Mouse (Mus musculus): Measurements from ENCODE around the gene Klhl11. TPM values are rescaled to one million over a fixed set of nuclear protein-coding genes. Genes with fewer than 3 reads are reported as not detected.

Gene Klhl11
- polyA plus RNA-seq, 1 experiment from 2014 or later: 1.6 TPM

DNA sequence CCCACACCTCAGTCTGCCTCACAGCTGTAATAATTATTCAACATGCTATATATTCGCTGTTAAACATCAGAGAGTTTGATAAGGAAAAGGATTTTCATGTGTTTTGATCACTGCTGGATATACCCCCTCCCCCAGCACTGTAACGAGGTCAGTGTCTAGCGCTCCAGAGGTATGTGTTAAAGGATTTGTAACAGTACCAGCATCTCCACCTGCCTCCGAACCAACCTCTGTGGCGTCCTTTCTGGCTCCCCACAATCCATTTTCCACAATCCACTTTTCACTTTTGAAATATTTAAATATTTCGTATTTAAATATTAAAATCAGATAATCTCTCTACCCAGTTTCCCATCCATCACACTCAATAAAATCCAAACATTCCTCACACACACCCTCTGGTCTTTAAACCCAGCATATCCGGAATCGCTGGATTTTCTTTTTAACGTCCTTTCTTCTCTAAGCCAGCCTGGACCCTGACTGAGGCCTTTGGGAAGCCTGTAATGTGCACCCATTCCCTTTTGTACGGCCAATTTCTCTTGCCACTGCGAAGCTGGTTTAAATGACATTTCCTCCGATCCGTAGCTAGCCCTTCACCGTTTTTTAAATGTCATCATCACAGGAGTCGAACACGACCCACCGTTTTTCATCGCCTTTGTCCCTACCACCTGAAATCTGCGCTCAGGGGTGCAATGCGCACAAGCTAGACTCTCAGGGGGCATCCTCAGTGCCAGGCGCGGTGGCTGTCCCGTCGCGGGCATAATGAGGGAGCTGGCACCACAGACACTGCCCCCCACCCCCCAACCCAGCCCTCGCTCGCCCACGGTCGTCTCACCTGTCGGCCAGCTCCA is 967 bp downstream of the Klhl11 start:
- H3K4me3 ChIP-seq (replicated peaks): peak overlapping the region; percentile 96
- peak overlapping the region; percentile 95 for H3K9ac ChIP-seq
- WGBS (ENCODE audit: insufficient replicate concordance): 6% methylated on average over 30 of the region's 30 CpGs
- no peaks in the 10 kb centered on the region for H3K27me3 ChIP-seq
- H3K4me1 ChIP-seq (replicated peaks): peaks cover 30% of the 10 kb centered on the region
- H3K4me2 ChIP-seq: peak overlapping the region; percentile 97
- no peaks in the 10 kb centered on the region for H3K9me3 ChIP-seq (replicated peaks)
- peak overlapping the region; percentile 82 for H3K27ac ChIP-seq (replicated peaks)
- no peak for ATAC-seq (ENCODE audit: insufficient read depth)
- peaks cover 9% of the 10 kb centered on the region for H3K36me3 ChIP-seq (replicated peaks)

DNA sequence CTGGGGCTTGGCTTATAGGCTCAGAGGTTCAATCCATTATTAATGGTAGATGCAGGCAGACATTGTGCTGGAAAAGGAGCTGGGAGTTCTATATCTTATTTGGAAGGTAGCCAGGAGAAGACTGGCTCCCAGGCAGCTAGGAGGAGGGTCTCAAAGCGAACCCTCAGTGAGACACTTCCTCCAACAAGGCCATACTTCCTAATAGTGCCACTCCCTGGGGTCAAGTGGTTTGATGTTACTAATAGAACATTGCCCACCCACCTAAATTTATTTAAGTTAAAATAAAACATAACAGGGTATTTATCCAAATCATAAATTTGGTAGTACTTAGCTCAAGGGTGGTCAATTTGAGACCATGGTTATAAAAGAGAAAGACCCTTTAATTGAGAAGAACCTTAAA is 6.7 kb downstream of the Klhl11 start:
- no peak for ATAC-seq (ENCODE audit: insufficient read depth)
- H3K27ac ChIP-seq (replicated peaks): no peak overlapping the region; the same call in 1 of the 2 replicates
- 28% methylated on average over 1 of the region's 1 CpGs for WGBS (ENCODE audit: insufficient replicate concordance)
- H3K4me1 ChIP-seq (replicated peaks): peaks cover 23% of the 10 kb centered on the region
- no peaks in the 10 kb centered on the region for H3K9me3 ChIP-seq (replicated peaks)
- H3K36me3 ChIP-seq (replicated peaks): peaks cover 23% of the 10 kb centered on the region
- H3K4me2 ChIP-seq: no peak overlapping the region
- H3K9ac ChIP-seq: no peak overlapping the region
- H3K27me3 ChIP-seq: no peaks in the 10 kb centered on the region
- no peak overlapping the region for H3K4me3 ChIP-seq (replicated peaks)

DNA sequence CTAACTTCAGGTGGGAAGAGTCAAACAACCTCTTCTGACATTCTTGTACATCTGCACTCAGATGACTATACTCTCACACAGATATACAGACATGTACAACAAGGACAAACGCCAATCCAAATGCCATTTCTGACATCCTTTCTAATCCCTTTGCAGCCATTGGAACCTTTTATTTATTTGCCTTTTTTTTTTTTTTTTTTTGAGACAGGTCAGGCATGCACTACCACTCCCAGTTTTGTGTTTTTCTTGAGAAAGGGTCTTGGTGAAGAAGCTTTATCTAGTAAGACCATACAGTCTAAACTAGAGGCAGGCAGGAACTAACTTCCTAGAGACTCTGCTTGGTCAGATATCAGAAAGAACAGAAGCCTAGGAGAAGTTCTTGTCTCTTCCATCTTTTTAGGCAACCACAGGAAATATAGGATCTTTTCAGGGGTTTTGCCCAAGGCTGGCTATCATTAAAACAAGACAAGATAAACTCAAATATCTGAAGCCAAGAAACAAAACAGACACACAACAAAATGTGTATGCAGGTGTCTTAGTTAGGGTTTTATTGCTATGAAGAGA is 7.2 kb downstream of the Klhl11 start:
- no peak; the same call in 1 of the 2 replicates for ATAC-seq (ENCODE audit: insufficient read depth)
- Histone ChIP-seq H3K9me3 (replicated peaks) (no peaks in the 10 kb centered on the region), H3K4me2 (no peak overlapping the region), H3K4me1 (replicated peaks) (peaks cover 18% of the 10 kb centered on the region), H3K4me3 (replicated peaks) (no peak overlapping the region), H3K27me3 (no peaks in the 10 kb centered on the region), H3K9ac (no peak overlapping the region), H3K27ac (replicated peaks) (no peak overlapping the region; the same call in 1 of the 2 replicates), H3K36me3 (replicated peaks) (peaks cover 23% of the 10 kb centered on the region)
- 49% methylated on average over 1 of the region's 1 CpGs for WGBS (ENCODE audit: insufficient replicate concordance)

DNA sequence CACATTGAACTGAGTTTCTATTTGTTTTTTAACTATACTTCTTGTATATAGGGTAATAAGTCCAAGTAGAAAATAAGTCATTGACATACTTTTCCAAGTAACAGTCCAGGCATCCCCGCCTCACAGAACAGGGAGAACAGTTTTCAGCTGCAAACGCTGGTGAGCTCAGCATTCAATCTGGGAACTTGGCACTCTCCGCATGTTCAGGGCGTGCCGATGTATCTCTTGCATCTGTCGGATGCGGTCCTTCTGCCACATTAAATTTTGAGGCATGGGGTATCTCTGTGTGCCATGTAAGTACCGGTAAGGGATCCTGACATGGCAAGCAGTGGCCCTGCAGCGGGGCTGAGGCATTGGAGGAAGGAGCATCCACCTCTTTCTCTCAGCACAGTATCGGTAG is 9.8 kb downstream of the Klhl11 start:
- no peaks in the 10 kb centered on the region for H3K9me3 ChIP-seq (replicated peaks)
- no peak overlapping the region for H3K4me3 ChIP-seq (replicated peaks)
- 88% methylated on average over 10 of the region's 10 CpGs for WGBS (ENCODE audit: insufficient replicate concordance)
- H3K4me1 ChIP-seq (replicated peaks): peaks cover 12% of the 10 kb centered on the region
- H3K4me2 ChIP-seq: no peak overlapping the region
- no peaks in the 10 kb centered on the region for H3K27me3 ChIP-seq
- peaks cover 28% of the 10 kb centered on the region for H3K36me3 ChIP-seq (replicated peaks)
- H3K27ac ChIP-seq (replicated peaks): no peak overlapping the region
- no peak for ATAC-seq (ENCODE audit: insufficient read depth)
- no peak overlapping the region for H3K9ac ChIP-seq

DNA sequence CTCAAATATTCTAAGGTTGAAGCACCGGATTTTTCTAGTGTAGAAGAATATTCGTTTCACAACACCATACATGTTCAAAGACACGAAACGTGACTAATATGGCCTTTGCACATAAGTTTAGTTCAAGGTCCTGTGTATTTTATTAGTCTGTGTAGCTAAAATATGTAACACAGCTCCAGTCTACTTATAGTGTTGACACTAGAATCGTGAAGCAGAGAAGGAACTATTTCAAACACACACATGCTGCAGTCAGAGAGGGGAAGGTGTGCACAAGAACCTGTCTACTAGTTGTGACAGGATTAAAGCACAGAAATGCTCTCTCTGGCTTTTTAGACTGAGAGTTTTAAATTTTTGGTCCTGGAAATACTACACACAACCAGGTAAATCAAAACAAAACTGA is 14.8 kb downstream of the Klhl11 start:
- no peaks in the 10 kb centered on the region for H3K4me1 ChIP-seq (replicated peaks)
- H3K4me2 ChIP-seq: no peak overlapping the region
- no peaks in the 10 kb centered on the region for H3K9me3 ChIP-seq (replicated peaks)
- no peak for ATAC-seq (ENCODE audit: insufficient read depth)
- H3K4me3 ChIP-seq (replicated peaks): no peak overlapping the region
- 74% methylated on average over 5 of the region's 5 CpGs for WGBS (ENCODE audit: insufficient replicate concordance)
- no peak overlapping the region for H3K9ac ChIP-seq
- no peak overlapping the region for H3K27ac ChIP-seq (replicated peaks)
- H3K27me3 ChIP-seq: no peaks in the 10 kb centered on the region
- peaks cover 20% of the 10 kb centered on the region for H3K36me3 ChIP-seq (replicated peaks)

DNA sequence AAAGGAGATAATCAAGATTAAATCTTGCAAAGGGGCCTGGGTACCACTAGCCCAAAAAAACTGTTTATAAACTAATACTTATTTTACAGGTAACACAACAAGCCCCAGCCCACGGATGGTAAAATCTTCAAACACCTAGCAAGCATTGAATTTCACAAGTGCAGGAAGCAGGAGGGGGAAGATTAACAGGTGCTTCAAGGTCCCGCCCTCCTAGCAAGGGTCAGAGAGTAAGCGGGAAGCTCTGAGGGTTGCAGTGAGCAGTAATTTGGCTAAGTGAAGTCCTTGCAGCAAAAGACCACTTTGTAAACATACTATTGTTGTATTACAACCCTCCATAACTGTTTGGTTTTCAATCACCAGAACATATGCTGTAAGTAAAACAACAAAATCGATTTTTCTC is 15.3 kb downstream of the Klhl11 start:
- no peak for ATAC-seq (ENCODE audit: insufficient read depth)
- Histone ChIP-seq H3K4me3 (replicated peaks) (no peak overlapping the region), H3K9me3 (replicated peaks) (no peaks in the 10 kb centered on the region), H3K4me2 (no peak overlapping the region), H3K9ac (no peak overlapping the region), H3K4me1 (replicated peaks) (no peaks in the 10 kb centered on the region), H3K36me3 (replicated peaks) (peaks cover 18% of the 10 kb centered on the region), H3K27me3 (no peaks in the 10 kb centered on the region), H3K27ac (replicated peaks) (no peak overlapping the region)
- WGBS (ENCODE audit: insufficient replicate concordance): 65% methylated on average over 4 of the region's 4 CpGs

DNA sequence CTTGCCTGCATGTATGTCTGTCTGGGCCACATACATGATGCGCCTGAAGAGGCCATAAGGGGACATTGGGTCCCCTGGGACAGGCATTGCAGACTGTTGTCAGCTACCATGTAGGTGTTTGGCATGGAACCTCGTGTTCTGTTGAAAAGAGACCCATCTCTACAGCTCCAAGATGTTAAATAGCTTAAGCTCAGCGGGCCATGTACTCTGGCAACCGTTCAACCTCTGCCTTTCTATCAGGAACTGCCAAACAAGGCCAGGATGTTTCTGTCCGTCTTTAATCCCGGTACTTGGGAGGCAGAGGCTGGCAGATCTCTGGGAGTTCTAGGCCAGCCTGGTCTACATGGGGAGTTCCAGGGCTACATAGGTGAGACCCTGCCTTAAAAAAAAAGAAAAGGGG is 29.9 kb downstream of the Klhl11 start:
- Histone ChIP-seq H3K4me2 (no peak overlapping the region), H3K36me3 (replicated peaks) (no peaks in the 10 kb centered on the region), H3K9ac (no peak overlapping the region), H3K9me3 (replicated peaks) (no peaks in the 10 kb centered on the region), H3K27ac (replicated peaks) (no peak overlapping the region), H3K4me3 (replicated peaks) (no peak overlapping the region), H3K27me3 (no peaks in the 10 kb centered on the region; the same call in 1 of the 2 replicates), H3K4me1 (replicated peaks) (peaks cover 20% of the 10 kb centered on the region)
- WGBS (ENCODE audit: insufficient replicate concordance): 74% methylated on average over 6 of the region's 6 CpGs
- ATAC-seq (ENCODE audit: insufficient read depth): no peak

DNA sequence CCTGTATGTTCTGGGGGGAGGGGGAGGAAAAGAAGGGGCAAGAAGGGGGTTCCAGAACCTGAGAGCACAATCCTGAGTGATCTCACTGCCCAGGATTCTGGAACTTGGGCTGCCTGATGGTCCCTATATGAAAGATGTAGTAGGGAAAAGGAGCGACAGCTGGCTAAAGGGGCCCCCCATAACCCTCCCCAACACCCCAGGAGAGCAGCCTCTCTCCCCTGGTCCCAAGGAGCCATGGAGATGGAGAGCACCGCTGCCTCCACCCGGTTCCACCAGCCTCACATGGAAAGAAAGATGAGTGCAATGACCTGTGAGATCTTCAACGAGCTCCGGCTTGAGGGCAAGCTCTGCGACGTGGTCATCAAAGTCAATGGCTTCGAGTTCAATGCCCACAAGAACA is 30.7 kb downstream of the Klhl11 start, which contains the start of the genes Nt5c3b and Klhl10:
Gene Nt5c3b, minus strand, starts transcription at position 12 of the 400 bp plus-strand sequence.
Gene Klhl10, plus strand, starts transcription at position 121 of the 400 bp plus-strand sequence.
- no peak within 1 kb of the TSS for H3K27ac ChIP-seq (replicated peaks)
- no peak for ATAC-seq (ENCODE audit: insufficient read depth)
- H3K9ac ChIP-seq: peak within 1 kb of the TSS; percentile 69
- no peaks in the 10 kb centered on the region for H3K9me3 ChIP-seq (replicated peaks)
- no peaks in the 10 kb centered on the region for H3K36me3 ChIP-seq (replicated peaks)
- H3K4me1 ChIP-seq (replicated peaks): peaks cover 20% of the 10 kb centered on the region
- peak within 1 kb of the TSS; percentile 92 for H3K4me2 ChIP-seq
- H3K4me3 ChIP-seq (replicated peaks): peak within 1 kb of the TSS; percentile 68
- no peaks in the 10 kb centered on the region; the same call in 1 of the 2 replicates for H3K27me3 ChIP-seq
- 73% methylated on average over 8 of the region's 8 CpGs for WGBS (ENCODE audit: insufficient replicate concordance)

DNA sequence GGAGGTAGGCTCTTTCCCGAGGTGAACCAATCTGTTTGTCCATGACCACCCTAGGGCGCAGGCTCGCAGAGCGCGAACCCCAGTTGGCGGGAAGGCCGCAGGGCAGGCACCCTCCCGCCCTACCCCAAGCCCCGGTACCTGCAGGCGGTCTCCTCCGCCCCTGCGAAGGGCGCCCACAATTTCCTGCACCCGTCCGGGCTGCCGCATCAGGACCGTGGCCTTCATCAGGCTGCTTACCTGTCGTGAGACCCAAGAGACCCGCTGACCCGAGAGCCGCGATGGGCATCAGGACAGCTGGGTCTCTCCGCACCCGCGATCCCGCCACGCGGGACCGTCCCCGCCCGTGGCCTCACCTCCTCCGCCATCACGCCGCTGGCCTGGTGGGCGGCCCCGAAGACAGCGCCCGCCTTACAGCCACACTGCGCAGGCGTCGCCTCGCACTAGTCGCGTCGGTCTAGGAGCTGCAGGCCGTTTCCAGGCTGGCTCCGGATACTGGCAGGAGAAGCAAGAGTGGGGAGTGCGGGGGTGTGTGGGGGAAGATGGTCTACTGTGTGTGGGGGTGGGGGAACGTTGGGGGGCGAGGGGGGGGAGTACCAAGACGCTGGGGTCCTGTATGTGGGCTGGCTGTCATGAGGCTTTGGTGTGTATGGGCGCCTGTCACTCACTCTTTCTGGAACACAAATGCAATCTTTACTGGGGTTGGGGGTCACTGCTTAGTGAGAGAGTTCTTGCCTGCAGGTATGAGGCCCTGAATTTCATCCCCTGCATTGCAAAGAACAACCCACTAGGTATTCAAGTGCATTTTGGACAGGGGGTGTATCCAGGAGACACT is 31.6 kb downstream of the Klhl11 start:
- peak; percentile 87 for ATAC-seq (ENCODE audit: insufficient read depth)
- H3K27ac ChIP-seq (replicated peaks): no peak overlapping the region
- H3K36me3 ChIP-seq (replicated peaks): no peaks in the 10 kb centered on the region
- no peaks in the 10 kb centered on the region for H3K9me3 ChIP-seq (replicated peaks)
- H3K27me3 ChIP-seq: no peaks in the 10 kb centered on the region; the same call in 1 of the 2 replicates
- peak overlapping the region; percentile 92 for H3K4me2 ChIP-seq
- peak overlapping the region; percentile 69 for H3K9ac ChIP-seq
- WGBS (ENCODE audit: insufficient replicate concordance): 1% methylated on average over 52 of the region's 52 CpGs
- H3K4me1 ChIP-seq (replicated peaks): peaks cover 20% of the 10 kb centered on the region
- H3K4me3 ChIP-seq (replicated peaks): peak overlapping the region; percentile 68

DNA sequence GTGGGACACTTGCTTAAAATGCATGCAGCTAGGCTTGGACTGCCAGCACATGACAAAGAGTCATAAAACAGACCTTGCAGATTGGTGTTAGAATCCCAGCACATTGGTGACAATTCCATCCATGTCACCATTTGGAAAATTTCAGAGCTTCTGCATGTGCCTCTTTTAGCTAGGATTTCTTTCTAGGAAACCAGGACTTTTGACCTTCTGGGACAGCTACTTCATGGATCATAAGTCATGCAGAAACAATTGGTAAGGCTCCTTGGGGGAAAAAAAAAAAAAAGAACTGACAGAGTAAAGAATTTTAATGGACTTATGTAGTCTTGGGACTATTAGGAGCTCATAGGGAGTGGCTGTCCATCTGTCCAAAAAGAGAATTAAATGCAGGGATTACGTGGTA is 34.6 kb downstream of the Klhl11 start:
- no peak overlapping the region for H3K4me2 ChIP-seq
- no peaks in the 10 kb centered on the region for H3K9me3 ChIP-seq (replicated peaks)
- no peak overlapping the region for H3K27ac ChIP-seq (replicated peaks)
- ATAC-seq (ENCODE audit: insufficient read depth): no peak
- H3K36me3 ChIP-seq (replicated peaks): 0 out of 2 replicates have a peak, but pooled peaks cover 2% of the 10 kb centered on the region
- H3K4me3 ChIP-seq (replicated peaks): no peak overlapping the region
- no peaks in the 10 kb centered on the region; the same call in 1 of the 2 replicates for H3K27me3 ChIP-seq
- no peak overlapping the region for H3K9ac ChIP-seq
- 90% methylated on average over 1 of the region's 1 CpGs for WGBS (ENCODE audit: insufficient replicate concordance)
- H3K4me1 ChIP-seq (replicated peaks): peaks cover 20% of the 10 kb centered on the region

Measured in liver, embryonic 15.5 days (tissue).